Mouse (Mus musculus) activated CD4-positive, CD25-positive, alpha-beta regulatory T cell, adult 4 months (primary cell): ENCODE measurements around the gene Zic5. TPM values are rescaled to one million over a fixed set of nuclear protein-coding genes. Genes with fewer than 3 reads are reported as not detected.

ENCODE experiments used
- ATAC-seq: one replicate; pipeline ENCODE4 v1.8.0; 2017
- polyA plus RNA-seq, 2 experiments: library from polyadenylated mRNA; unstranded; fragments of 100-300 nt; shearing (Covaris generic); gene quantifications; one replicate each; pipeline ENCODE4 v1.2.1; 2017

The Zic5 gene
- polyA plus RNA-seq, 2 experiments from 2014 or later: 0.12 TPM; not detected in 1

DNA sequence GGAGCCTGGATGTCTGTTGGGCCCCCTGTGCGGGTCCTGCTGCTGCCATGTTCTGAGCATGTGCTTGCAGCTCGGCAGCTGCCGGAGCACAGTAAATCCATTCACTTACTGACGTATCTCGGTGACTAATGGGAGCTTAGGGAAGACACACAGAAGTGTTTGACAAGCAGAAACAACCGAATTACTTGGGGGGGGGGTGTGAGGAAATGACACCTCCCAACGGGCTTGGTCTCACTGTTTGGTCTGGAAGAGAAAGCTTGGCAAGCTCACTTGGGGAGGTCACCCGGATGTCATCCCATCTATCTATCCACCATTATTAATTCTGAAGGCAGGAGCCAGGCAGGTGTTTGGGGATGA is 38.3 kb downstream of the Zic5 start:
- no peak for ATAC-seq

DNA sequence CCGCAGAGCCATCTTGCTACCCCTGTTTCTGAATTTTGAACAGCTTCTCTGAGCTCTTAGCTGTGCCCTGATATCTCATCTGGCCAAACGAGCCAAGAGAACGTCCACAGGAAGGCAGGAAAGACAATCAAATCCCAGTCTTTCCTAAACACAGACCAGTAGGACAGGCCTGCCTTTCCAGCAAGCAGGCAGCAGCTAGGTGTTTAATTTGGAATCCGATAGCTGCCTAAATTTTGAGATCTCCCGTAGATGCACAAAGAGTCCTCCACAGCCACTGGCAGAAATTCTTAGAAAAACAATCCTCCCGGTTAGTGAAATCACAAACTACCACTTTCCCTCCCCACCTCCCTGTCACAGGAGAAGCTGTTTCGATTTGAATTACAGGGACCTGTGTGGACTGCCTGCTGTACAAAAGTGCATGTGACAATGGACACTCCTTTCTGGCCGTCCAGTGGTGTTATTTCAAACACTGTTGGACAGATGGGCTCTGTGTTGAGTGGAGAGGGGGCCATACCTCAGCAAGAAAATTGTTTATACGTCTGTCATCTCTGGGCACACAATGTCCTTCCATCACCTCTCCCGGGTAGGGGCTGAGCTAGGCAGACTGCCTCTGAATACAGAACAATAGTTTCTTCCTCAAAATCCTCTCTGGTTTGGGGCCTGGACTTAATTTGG is 38.8 kb downstream of the Zic5 start:
- no peak for ATAC-seq

DNA sequence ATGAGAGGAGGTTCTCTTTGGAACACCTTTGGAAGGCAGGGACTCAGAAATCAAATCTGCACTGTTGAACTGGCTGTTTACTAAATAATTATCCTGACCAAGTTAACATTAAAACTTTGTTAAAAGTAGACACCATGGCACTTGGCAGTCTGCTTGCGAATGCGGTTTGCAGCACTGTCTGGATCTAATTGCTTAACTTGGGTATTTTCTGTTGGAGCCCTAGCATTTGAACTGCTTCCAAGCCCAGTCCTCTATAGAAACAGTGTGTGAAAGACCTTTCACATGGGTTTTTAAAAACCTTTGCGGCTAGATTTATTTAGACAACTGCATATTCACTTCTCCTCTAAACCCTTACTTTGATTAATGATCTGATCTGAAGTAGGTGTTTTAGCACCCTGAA is 41.0 kb downstream of the Zic5 start:
- ATAC-seq: no peak

DNA sequence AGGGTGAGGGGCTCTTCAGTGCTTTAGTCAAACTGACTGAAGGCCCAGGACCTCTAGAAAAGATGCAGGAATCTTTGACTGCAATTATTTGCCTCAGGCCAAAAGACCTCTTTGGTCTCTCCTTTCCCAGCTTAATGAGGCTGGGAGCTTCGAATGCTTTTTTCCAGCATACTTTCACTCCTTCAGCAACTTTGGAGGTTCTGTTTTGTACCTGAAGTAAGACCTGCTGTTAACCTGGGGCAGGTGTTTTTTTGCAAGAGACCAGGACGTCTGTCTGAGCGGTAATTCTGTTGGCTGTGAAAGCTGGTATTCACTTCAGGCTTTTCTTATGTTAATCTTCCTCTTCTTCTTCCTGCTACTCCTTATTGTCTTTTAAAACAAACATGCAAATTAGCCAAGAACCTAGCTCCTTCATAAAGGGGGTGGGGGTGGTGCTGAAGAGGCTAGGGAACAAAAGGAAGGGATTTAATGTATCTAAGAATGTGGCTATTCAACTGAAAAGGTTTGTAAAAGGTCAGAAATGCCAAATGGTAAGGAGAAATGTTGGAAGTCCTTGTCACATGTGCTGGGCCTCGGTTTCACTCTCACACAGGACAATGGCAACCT is 49.2 kb downstream of the Zic5 start:
- ATAC-seq: no peak

- no peak for ATAC-seq
Measured at GRCm38 (mm10) chr14:122414786-122415185, 50.7 kb downstream of the Zic5 start.

DNA sequence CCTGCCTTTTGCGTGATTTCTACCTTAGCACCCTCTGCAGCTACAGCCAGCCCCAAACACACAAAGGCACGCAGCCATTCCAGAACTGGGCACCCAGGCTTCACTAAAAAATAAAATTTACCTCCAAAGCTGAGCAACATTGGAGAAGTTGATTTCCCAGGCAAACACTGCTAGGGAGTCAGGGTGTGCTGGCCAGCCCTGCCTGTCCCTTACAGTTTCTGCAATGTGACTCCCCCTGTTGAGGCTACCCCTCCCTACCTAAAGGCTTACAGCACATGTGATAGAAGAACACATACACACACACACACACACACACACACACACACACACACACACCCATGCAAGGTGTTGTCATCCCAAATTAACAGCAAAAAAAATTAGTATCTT is 51.9 kb downstream of the Zic5 start:
- ATAC-seq: no peak

DNA sequence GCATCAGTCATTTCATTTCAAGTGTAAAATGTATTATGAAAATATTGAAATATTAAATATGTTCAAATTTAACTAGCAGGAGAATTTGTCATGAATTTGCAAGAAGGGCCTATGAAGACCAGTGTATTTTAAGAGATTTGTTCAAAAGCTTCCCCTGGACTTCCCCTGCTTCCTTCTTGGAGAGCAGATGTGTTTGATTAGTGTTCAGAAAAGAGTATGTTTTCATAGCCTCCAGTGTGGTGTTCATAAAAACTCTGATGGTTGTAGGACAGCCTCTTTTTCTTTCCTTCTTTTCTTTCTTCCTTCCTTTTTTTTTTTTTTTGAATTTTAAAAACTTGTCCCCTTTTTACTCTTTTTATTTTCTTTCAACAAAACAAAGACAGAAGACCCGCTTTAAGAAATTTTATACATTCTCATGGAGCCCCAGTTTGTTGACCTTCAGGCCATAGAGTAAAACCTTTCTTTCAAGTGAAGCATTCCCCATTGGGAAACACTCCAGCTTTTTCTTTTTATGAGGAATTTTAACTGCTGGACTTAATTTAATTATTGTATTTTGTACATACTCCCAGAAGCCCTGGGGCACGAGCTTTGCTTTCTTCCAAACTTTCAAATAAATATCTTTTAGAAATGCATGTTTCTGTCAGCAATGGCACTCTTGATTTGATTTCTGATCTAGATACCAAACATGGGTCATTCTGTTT is 52.5 kb downstream of the Zic5 start:
- ATAC-seq: no peak

Other genes with a start within 250 kb of the Zic5 start
- not detected for gene Gm5089, start 14.6 kb downstream of the Zic5 start, polyA plus RNA-seq
- gene Zic2, start 9.8 kb upstream of the Zic5 start, polyA plus RNA-seq: not detected
- not detected for gene Gm10837, start 24.9 kb upstream of the Zic5 start, polyA plus RNA-seq
- gene Pcca, start 68.6 kb upstream of the Zic5 start, polyA plus RNA-seq: 10 to 100 TPM; 11.5 to 19.5 TPM